Mouse (Mus musculus) bone marrow, adult 2 months (tissue): ENCODE data around the gene Apoa4.

ENCODE experiments used
- CTCF ChIP-seq: fragments of 200-500 bp; IDR thresholded peaks from 2 replicates; pipeline ENCODE4 v1.5.1; 2011; ENCODE audit warnings: low read length, control low read depth; ENCODE audit not compliant: control insufficient read depth, insufficient read depth
- POLR2A ChIP-seq: fragments of 200-500 bp; IDR thresholded peaks from 2 replicates; pipeline ENCODE4 v1.6.1; 2011; ENCODE audit warnings: low read depth, mild to moderate bottlenecking, control low read depth, low read length, borderline replicate concordance; ENCODE audit not compliant: control insufficient read depth

- no peak for TF ChIP-seq CTCF
- no peak for TF ChIP-seq POLR2A
These were observed 33.0 kb upstream of the Apoa4 start for GRCm38 (mm10) chr9:46207501-46207869.
